Mouse (Mus musculus): ENCODE measurements around the gene Mbd4. TPM values are rescaled to one million over a fixed set of nuclear protein-coding genes. Genes with fewer than 3 reads are reported as not detected.
"Not testable (repeated sequence)": the region's sequence is repeated elsewhere in the genome, so short reads cannot be mapped to it uniquely, and the experiment has no call there.

Mbd4 gene
- total and polyA plus RNA-seq, 3 experiments, result 6.4 to 10.1 TPM; not detected in 1

GRCm38 (mm10) chr6:115877239-115877638, 24.1 kb upstream of the Mbd4 start:
- H3K9ac ChIP-seq (ENCODE audit: control insufficient read depth, low read depth, low read length, poor library complexity, severe bottlenecking), result no peak overlapping the region

GRCm38 (mm10) chr6:115871318-115871717, 18.1 kb upstream of the Mbd4 start:
- H3K27ac ChIP-seq (ENCODE audit: control insufficient read depth, low read depth, low read length); DNase-seq (ENCODE audit: low read depth, low spot score); H3K79me2 ChIP-seq (ENCODE audit: control insufficient read depth, insufficient read depth, low read length, poor library complexity); H3K27me3 ChIP-seq (ENCODE audit: control insufficient read depth in 1 of 2, insufficient read depth in 2 of 2, low read length in 2 of 2); H3K9ac ChIP-seq (ENCODE audit: control insufficient read depth, low read depth, low read length, poor library complexity, severe bottlenecking); H3K4me3 ChIP-seq (ENCODE audit: control insufficient read depth in 1 of 2, insufficient read depth in 1 of 2, low read depth in 2 of 2, low read length in 2 of 2); H3K9me3 ChIP-seq (replicated peaks; ENCODE audit: insufficient read depth, low read length); H3K4me1 ChIP-seq (ENCODE audit: control insufficient read depth in 1 of 2, insufficient read depth in 2 of 2, low read length in 2 of 2); H3K36me3 ChIP-seq (ENCODE audit: control insufficient read depth in 1 of 2, insufficient read depth in 2 of 2, low read length in 2 of 2): not testable (repeated sequence)

More at GRCm38 (mm10) chr6:115877239-115877638, 24.1 kb upstream of the Mbd4 start:
- Histone ChIP-seq H3K9me3 (replicated peaks; ENCODE audit: insufficient read depth, low read length) (no peaks in the 10 kb centered on the region), H3K27ac (ENCODE audit: control insufficient read depth, low read depth, low read length) (no peak overlapping the region), H3K36me3 (ENCODE audit: control insufficient read depth in 1 of 2, insufficient read depth in 2 of 2, low read length in 2 of 2) (no peaks in the 10 kb centered on the region), H3K27me3 (ENCODE audit: control insufficient read depth in 1 of 2, insufficient read depth in 2 of 2, low read length in 2 of 2) (no peaks in the 10 kb centered on the region), H3K79me2 (ENCODE audit: control insufficient read depth, insufficient read depth, low read length, poor library complexity) (no peaks in the 10 kb centered on the region), H3K4me3 (ENCODE audit: control insufficient read depth in 1 of 2, insufficient read depth in 1 of 2, low read depth in 2 of 2, low read length in 2 of 2) (no peak overlapping the region), H3K4me1 (ENCODE audit: control insufficient read depth in 1 of 2, insufficient read depth in 2 of 2, low read length in 2 of 2) (no peaks in the 10 kb centered on the region)
- peak; percentile 19 for DNase-seq (ENCODE audit: low read depth, low spot score)
- TF ChIP-seq ELF1 (IDR thresholded peaks at IDR 0.05; ENCODE audit: low read depth, low read length), result no peak
- peak; percentile 52 for TF ChIP-seq GATA1 (IDR thresholded peaks at IDR 0.05; ENCODE audit: low read depth, low read length)

- H3K36me3 ChIP-seq (ENCODE audit: control insufficient read depth in 1 of 2, insufficient read depth in 2 of 2, low read length in 2 of 2); H3K27me3 ChIP-seq (ENCODE audit: control insufficient read depth in 1 of 2, insufficient read depth in 2 of 2, low read length in 2 of 2); H3K9ac ChIP-seq (ENCODE audit: control insufficient read depth, low read depth, low read length, poor library complexity, severe bottlenecking); H3K27ac ChIP-seq (ENCODE audit: control insufficient read depth, low read depth, low read length); H3K4me1 ChIP-seq (ENCODE audit: control insufficient read depth in 1 of 2, insufficient read depth in 2 of 2, low read length in 2 of 2); H3K4me3 ChIP-seq (ENCODE audit: control insufficient read depth in 1 of 2, insufficient read depth in 1 of 2, low read depth in 2 of 2, low read length in 2 of 2); H3K9me3 ChIP-seq (replicated peaks; ENCODE audit: insufficient read depth, low read length); DNase-seq (ENCODE audit: low read depth, low spot score); H3K79me2 ChIP-seq (ENCODE audit: control insufficient read depth, insufficient read depth, low read length, poor library complexity): not testable (repeated sequence)
Measured at GRCm38 (mm10) chr6:115867157-115867556, 14.0 kb upstream of the Mbd4 start.

- Histone ChIP-seq H3K79me2 (ENCODE audit: control insufficient read depth, insufficient read depth, low read length, poor library complexity) (no peaks in the 10 kb centered on the region), H3K9ac (ENCODE audit: control insufficient read depth, low read depth, low read length, poor library complexity, severe bottlenecking) (no peak overlapping the region), H3K9me3 (replicated peaks; ENCODE audit: insufficient read depth, low read length) (no peaks in the 10 kb centered on the region), H3K4me1 (ENCODE audit: control insufficient read depth in 1 of 2, insufficient read depth in 2 of 2, low read length in 2 of 2) (no peaks in the 10 kb centered on the region), H3K27ac (ENCODE audit: control insufficient read depth, low read depth, low read length) (no peak overlapping the region), H3K27me3 (ENCODE audit: control insufficient read depth in 1 of 2, insufficient read depth in 2 of 2, low read length in 2 of 2) (no peaks in the 10 kb centered on the region), H3K36me3 (ENCODE audit: control insufficient read depth in 1 of 2, insufficient read depth in 2 of 2, low read length in 2 of 2) (no peaks in the 10 kb centered on the region), H3K4me3 (ENCODE audit: control insufficient read depth in 1 of 2, insufficient read depth in 1 of 2, low read depth in 2 of 2, low read length in 2 of 2) (no peak overlapping the region)
- no peak for TF ChIP-seq NRF1 (IDR thresholded peaks at IDR 0.05; ENCODE audit: insufficient read depth, low read depth, low read length, poor library complexity, severe bottlenecking)
- DNase-seq (ENCODE audit: low read depth, low spot score), result no peak
Measured at GRCm38 (mm10) chr6:115865246-115865645, 12.1 kb upstream of the Mbd4 start.
